Mouse (Mus musculus) kidney, adult 2 months (tissue): ENCODE results near the gene Rsph3a.

Experiments
- CTCF ChIP-seq: fragments of 200-500 bp; conservative IDR thresholded peaks from 2 replicates; pipeline ENCODE4 v1.5.1; 2011; ENCODE audit warnings: low read depth, mild to moderate bottlenecking, control low read depth, low read length, moderate library complexity, mixed read lengths; ENCODE audit not compliant: insufficient read depth, insufficient read length
- POLR2A ChIP-seq: fragments of 200-500 bp; IDR thresholded peaks from one replicate; pipeline ENCODE4 v1.6.1; 2011; ENCODE audit warnings: low read depth, low read length, control low read depth

DNA sequence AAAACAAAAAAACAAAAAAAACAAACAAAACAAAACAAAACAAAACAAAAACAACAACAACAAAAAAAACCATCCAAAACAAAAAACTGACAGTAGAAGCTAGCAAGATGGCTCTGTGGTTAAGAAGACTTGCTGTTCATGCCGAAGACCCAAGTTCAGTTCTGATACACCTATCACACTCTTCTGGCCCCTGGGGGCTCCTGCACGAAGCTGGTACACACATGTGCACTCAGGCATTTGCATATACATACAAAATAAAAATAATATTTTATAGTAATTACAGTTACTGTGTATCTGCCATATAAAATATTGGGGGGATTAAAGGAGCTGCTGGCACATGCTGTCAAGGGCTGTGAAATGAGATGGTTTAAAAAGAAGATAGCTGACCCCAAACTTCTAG lies 43.9 kb upstream of the Rsph3a start:
- TF ChIP-seq CTCF (no peak), POLR2A (no peak)
